Mouse (Mus musculus) layer of hippocampus, adult 2 months (tissue): ENCODE results near the gene Ttc7. TPM values are rescaled to one million over a fixed set of nuclear protein-coding genes. Genes with fewer than 3 reads are reported as not detected.
"Not testable (repeated sequence)": the region's sequence is repeated elsewhere in the genome, so short reads cannot be mapped to it uniquely, and the experiment has no call there.

Experiments used
- DNase-seq, 2 experiments: peaks; one replicate each; pipeline ENCODE4 v3.0.0; 2022; ENCODE audit warnings: low spot score in 2 of 2
- H3K27ac ChIP-seq: fragments of 200-600 bp; 2 replicates; pipeline ENCODE4 v1.8.1; 2022
- H3K4me3 ChIP-seq: fragments of 200-600 bp; 2 replicates; pipeline ENCODE4 v1.8.1; 2022; ENCODE audit warnings: mild to moderate bottlenecking
- CTCF ChIP-seq: fragments of 200-600 bp; conservative IDR thresholded peaks from 2 replicates; pipeline ENCODE4 v1.8.1; 2022; ENCODE audit warnings: antibody characterized with exemption, mild to moderate bottlenecking, moderate library complexity
- total RNA-seq, 2 experiments: library from RNA; stranded (reverse); gene quantifications; 2 replicates each; pipeline ENCODE4 v1.2.3; 2021

Gene Ttc7
- total RNA-seq, 2 experiments from 2014 or later = 7.0 to 8.6 TPM

DNA sequence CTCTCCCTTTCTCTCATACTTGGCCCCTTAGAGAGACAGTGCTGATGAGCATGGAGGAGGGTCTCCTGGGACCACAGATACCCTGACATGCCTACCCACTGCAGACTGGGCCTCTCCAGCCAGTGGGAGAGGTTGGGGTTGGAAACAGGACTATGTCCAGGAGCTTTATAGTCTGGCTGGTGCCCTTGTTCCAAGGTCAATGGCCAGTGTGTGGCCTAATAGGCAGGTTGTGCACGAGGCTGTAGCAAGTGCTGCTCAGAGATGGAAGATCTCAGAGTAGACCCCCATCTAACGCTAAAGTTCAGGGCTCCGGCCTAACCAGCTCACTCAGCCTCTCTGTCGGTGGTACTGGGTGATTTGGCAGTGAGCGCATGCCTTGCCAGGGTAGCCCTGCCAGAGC, 9.1 kb downstream of the Ttc7 start:
- TF ChIP-seq CTCF = no peak
- H3K27ac ChIP-seq = no peak overlapping the region
- no peak overlapping the region for H3K4me3 ChIP-seq

DNA sequence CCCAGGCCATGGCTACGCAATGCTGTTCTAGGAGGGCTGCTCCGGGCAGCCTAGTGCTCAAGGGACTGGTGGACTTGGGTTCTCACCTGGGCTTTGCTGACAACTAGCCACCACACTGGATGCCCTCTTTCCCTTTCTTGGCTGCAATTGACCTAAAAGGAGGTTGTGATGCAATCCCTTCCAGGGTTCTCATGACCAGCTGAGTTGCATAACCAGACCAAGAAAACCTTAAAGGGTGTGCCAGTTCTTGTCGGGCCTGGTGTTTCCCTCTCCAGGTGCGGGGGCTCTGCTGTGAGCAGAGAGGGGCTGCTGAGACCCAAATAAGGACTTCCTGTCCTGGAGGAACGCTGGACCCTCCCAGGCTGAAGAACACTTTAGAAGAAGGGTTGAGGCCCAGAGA, 10.4 kb downstream of the Ttc7 start:
- TF ChIP-seq CTCF = no peak
- Histone ChIP-seq H3K27ac (no peak overlapping the region), H3K4me3 (no peak overlapping the region)
- no peak for DNase-seq

More for the DNA sequence above, 9.1 kb downstream of the Ttc7 start:
- DNase-seq = no peak

DNA sequence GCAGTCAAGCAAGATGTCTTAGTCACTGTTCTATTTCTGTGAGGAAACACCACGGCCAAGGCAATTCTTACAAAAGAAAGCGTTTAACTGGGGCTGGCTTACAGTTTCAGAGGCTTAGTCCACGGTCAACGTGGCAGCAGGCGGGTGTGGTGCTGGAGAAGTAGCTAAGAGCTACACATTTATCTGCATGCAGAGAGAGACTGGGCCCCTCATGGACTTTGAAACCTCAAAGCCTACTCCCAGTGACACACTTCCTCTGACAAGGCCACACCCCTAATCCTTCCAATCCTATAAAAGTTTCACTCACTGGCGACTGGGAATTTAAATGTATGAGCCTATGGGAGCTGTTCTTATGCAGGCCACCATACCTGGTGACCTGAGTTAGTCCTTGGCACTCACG, 13.1 kb downstream of the Ttc7 start:
- H3K27ac ChIP-seq = no peak overlapping the region
- no peak for TF ChIP-seq CTCF
- no peak for DNase-seq
- H3K4me3 ChIP-seq = no peak overlapping the region

DNA sequence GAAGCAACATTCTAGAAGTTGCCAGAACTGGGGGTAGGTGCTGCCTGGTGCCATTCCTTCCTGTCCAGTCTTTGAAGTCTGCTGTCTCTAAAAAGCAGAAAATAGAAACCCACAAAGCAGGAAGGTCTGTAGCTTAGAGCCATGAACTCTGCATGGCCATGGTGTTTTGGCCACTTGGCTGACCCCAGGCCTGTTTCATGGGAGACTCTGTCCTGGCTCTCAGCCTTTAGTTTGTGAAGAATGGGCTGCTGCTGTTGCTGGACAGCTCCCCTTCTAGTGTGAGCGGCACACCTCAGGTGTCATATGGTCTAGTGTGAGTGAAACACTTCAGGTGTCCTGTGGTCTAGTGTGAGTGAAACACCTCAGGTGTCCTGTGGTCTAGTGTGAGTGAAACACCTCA, 14.0 kb downstream of the Ttc7 start:
- DNase-seq, H3K27ac ChIP-seq, H3K4me3 ChIP-seq: not testable (repeated sequence)

DNA sequence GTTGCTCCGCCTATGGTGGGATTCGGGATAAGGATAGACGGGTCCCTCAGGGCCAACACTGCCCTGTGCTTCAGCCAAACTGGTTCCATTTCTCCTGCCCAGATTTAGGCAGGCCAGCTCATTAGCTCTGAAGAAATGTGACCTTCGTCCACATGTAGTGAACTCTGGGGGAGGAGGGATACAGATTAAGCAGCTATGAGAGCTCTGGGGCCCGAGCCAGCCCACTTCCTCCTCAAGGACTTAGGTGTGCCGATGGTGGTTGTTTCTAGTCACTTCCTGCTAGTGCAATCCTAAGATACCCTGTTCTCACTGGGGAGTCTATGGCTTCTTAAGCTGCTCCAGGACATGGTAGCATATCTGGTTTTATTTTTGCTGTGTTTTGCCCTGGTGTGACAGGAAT, 16.3 kb downstream of the Ttc7 start:
- H3K27ac ChIP-seq = no peak overlapping the region
- TF ChIP-seq CTCF = no peak
- no peak overlapping the region for H3K4me3 ChIP-seq
- DNase-seq = no peak

DNA sequence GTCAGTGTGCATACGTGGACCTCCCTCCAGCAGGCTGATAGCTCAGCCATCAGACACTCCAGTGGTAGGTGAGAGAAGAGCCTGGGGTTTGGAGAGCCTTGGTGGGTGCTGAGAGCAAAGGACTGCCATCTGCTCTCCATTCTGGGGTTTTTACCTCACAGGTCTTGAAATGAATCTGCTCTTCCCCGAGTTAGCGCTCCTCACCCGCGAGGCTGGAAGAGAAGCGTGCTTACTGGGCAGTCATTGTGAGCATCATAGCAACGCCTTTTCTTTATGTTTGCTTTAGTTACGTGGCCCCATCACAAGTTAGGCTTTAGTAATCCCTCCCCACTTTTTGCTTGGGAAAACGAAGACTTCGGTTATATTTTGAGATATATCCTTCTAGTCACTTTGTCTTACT, 17.7 kb downstream of the Ttc7 start:
- Histone ChIP-seq H3K27ac (no peak overlapping the region), H3K4me3 (no peak overlapping the region)
- DNase-seq = no peak
- no peak for TF ChIP-seq CTCF

DNA sequence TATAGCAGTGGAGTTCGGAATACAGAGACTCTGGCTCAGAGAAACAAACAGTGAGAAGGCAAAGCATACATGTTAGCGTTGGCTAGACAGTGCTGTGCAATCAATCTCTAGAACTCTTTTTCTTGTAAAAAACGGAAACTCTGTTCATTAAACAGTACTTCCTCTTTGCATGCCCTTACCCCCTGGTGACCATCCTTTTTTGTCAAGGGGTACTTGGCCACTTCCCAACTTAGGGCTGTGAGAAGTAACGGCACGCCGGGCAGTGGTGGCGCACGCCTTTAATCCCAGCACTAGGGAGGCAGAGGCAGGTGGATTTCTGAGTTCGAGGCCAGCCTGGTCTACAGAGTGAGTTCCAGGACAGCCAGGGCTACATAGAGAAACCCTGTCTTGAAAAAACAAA, 18.9 kb downstream of the Ttc7 start:
- H3K4me3 ChIP-seq, H3K27ac ChIP-seq, DNase-seq: not testable (repeated sequence)

DNA sequence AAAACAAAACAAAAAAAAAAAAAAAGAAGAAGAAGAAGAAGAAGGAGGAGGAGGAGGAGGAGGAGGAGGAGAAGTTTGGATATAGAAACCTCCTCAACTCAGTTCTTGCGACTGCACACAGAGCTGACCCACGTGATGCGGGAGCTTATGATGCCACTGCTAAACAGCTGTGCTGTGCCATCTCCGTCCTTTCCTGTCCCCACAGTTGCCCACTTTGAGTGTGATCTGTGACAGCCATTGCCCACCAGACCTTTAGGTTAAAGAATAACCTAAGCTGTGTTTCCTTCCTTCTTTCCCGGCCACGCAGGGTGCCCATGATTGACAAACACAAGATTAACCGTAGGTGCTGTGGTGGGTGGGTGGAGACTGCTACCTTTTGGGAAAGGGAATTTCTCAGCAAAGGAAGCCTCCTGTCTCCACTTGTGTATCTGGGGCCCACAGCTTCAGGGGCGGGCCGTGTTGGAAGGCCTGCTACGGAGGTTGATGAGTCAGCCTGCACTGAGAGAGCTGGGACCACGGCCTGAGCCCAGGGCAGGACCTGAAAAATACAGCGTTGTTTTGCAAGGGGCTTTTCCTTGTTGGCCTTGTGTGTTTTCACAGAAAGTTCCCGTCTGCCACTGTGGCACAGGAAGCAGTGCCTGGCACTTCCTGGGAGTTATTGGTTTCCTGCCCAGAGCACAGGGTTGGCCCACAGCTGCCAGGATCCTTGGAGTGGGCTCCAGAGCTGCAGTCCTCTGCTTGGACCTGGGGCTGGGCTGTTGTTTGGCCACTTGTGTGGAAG, 19.5 kb downstream of the Ttc7 start:
- DNase-seq = no peak
- TF ChIP-seq CTCF = no peak
- no peak overlapping the region for H3K4me3 ChIP-seq
- no peak overlapping the region for H3K27ac ChIP-seq

DNA sequence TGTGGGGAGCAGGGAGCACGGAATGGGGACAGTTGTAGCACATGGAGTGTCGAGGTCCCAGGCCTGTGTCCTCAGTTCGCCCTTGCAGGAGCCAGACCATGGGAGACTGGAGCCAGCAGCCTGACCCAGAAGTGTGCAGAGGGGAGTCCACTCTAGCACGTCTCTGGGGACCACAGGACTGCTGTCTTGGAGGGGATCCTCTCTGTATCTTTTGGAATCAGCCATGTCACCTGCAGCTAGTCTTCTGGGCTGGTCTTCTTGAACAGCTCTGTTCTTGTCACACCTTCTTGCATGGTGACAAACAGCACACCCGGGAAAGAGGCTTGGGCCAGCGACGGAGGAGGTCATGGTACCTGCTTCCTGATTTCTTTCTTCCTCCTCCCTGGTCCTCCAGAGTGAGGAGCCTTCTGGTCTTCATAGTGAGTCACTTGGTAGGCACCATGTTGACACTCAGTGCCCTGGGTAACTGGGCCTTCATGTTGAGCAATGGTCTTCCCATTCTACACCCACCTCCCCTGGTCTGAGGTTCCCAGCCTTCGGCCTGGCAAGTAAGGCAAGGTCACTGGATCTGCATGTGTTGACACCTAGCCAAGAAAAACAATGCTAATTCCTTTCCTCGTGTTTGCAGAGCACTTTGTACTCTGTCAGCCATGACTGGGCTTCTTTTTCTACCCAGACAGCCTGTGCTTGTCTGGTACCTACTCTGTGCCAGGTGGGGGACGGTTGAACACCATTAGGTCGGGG, 21.6 kb downstream of the Ttc7 start:
- no peak for DNase-seq
- no peak for TF ChIP-seq CTCF

DNA sequence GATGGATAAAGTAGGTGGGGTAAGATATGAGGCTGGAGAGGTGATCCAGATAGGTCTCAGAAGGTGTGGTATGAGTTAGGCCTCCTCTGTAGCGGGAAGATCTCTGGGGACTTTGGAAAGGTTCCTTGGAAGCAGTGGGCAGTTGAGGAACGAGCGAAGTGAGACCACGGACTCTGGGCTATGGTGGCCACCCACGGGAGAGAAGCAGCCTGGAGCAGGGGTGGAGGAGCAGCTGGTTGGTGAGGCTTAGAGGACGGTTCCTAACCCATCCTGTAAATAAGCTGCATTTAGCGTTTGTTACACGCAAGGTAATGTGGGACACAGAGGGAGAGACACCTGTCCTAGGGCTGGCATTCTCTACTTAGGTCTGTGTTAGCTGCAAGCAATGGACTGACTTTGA, 22.4 kb downstream of the Ttc7 start:
- H3K4me3 ChIP-seq = no peak overlapping the region
- no peak overlapping the region for H3K27ac ChIP-seq
- no peak for DNase-seq
- no peak for TF ChIP-seq CTCF

More for the DNA sequence above, 21.6 kb downstream of the Ttc7 start:
- no peak overlapping the region for H3K27ac ChIP-seq
- H3K4me3 ChIP-seq = no peak overlapping the region

DNA sequence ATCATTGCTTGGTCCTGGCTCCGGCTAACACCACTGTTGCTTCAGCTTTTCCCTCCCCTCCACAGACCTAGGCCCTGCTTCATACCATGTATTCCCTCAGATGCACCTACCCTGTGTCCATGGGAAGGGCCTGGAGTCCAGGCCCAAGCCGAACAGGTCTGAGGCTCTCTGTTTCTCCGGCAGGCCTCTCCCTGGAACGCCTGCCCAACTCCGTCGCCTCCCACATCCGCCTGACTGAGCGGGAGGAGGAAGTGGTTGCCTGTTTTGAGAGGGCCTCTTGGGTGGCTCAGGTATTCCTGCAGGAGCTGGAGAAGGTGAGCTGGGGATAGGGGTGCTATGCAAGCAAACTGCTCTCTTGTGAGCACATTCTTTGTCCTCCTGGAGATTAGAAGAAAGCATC, 24.1 kb downstream of the Ttc7 start:
- no peak for TF ChIP-seq CTCF
- H3K27ac ChIP-seq = no peak overlapping the region
- no peak for DNase-seq
- no peak overlapping the region for H3K4me3 ChIP-seq

DNA sequence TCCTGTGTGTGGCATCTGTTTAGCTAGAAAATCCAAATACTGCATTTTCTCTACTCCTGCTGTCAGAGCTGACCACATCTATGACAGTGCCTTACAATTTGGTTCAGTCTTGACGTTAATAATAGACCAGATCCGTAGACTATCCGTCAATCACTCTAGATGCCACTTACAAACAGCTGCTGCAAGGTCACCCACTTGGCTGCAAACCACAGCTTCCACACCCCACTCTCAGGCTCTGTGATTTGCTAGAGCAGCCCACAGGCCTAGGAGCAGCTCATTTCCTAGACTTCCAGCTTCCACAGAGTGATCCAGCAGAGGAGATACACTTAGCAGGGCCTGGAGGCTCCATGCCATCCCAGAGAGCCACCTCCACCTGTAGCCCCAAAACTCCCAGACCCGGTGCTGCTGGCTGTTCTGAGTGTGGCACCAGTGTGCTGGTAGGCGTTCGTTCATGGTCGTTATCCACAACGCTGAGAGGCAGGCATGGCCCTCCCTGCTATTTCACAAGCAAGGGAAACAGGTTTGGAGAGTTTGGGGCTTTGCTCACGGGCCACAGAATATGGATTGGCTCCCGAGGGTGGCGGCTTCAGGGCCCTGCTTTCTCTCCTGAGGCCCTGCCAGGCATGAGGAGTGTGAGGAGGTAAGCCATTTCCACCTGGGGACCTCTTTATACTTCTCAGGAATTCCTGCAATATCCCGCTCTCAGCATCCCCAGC, 26.5 kb downstream of the Ttc7 start:
- Histone ChIP-seq H3K4me3 (no peak overlapping the region), H3K27ac (no peak overlapping the region)
- DNase-seq = no peak
- TF ChIP-seq CTCF = no peak

DNA sequence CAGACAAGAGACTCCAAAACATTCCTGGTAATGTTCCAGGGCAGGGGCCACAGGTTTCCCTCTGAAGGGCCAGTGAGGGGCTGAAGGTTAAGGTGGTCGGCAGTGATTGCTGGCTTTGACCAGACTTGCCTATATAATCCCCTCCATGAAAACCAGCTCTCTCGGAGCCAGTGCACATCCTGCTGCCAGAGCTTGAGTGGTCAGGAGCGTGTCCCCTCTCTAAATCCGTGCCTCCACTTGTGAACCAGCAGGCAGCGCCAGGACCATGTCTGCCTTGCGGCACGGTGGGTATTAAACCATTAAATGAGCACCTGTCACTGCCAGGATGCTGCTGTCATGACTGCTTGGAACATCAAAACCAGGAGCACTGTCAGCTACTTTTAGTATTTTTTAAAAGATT, 27.8 kb downstream of the Ttc7 start:
- TF ChIP-seq CTCF = no peak
- Histone ChIP-seq H3K27ac (no peak overlapping the region), H3K4me3 (no peak overlapping the region)
- DNase-seq = no peak
